Mouse (Mus musculus): ENCODE measurements around the gene Cd300c.

DNA sequence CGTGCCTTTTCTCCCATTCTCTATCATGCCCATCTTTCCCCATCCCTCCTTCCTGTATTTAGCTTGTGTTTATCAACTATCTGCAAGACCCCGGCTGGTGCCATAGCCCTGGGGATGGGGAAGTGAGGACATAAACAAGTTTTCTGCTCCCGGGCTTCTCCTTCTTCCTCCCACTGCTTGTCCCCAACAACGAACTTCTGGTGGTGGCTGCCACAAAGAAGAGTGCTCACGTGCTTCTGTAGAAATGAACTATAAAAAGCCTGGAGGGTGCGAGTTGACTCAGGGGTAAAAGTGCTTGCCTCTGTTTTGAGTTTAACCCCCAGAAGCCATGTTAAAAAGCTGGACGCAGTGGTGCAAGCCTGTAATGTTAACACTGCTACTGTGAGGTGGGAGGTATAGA, 54.0 kb downstream of the Cd300c start:
- TF ChIP-seq CTCF (IDR thresholded peaks at IDR 0.05; ENCODE audit: low read depth, low read length) (no peak), POLR2A (IDR thresholded peaks at IDR 0.05; ENCODE audit: extremely low read depth, insufficient read depth, low read length) (no peak)

All from liver, adult 2 months (tissue).